Mouse (Mus musculus) hindbrain, embryonic 12.5 days (tissue): ENCODE measurements at regions not wholly inside any gene's neighbourhood (a gene's known extent, or its start where the extent isn't known, plus 50 kb on each side); places are given as distances from the start of the nearest gene placed in this dataset.
A peak's percentile ranks its signal among the peaks of the same experiment; 100 is the strongest.

Experiments
- ATAC-seq: fragments of 200-750 bp; cut with Nextera tagmentation; 2 replicates; pipeline ENCODE4 v1.8.0; 2017; ENCODE audit warnings: moderate TSS enrichment; ENCODE audit not compliant: low FRiP score
- H3K27ac ChIP-seq: fragments of 300-500 bp; sonication (generic); 2 replicates; pipeline ENCODE4 v1.5.1; 2016; ENCODE audit warnings: mild to moderate bottlenecking
- H3K27me3 ChIP-seq: fragments of 300-500 bp; sonication (generic); 2 replicates; pipeline ENCODE4 v1.6.1; 2016; ENCODE audit warnings: mild to moderate bottlenecking
- H3K36me3 ChIP-seq: fragments of 300-500 bp; sonication (generic); 2 replicates; pipeline ENCODE4 v1.6.1; 2016; ENCODE audit warnings: mild to moderate bottlenecking
- H3K4me1 ChIP-seq: fragments of 300-500 bp; sonication (generic); 2 replicates; pipeline ENCODE4 v1.6.1; 2016
- H3K4me2 ChIP-seq: fragments of 300-500 bp; sonication (generic); replicated peaks from 2 replicates; pipeline ENCODE4 v1.6.1; 2016; ENCODE audit warnings: mild to moderate bottlenecking
- H3K4me3 ChIP-seq: fragments of 300-500 bp; sonication (generic); 2 replicates; pipeline ENCODE4 v1.5.1; 2016; ENCODE audit warnings: mild to moderate bottlenecking
- H3K9ac ChIP-seq: fragments of 300-500 bp; sonication (generic); 2 replicates; pipeline ENCODE4 v1.6.1; 2016; ENCODE audit warnings: mild to moderate bottlenecking, moderate library complexity
- H3K9me3 ChIP-seq: fragments of 300-500 bp; sonication (generic); replicated peaks from 2 replicates; pipeline ENCODE4 v1.6.1; 2016; ENCODE audit warnings: mild to moderate bottlenecking
- WGBS: fragments of 180-500 bp; shearing (Covaris S2); methylation state at CpG from one replicate; pipeline ENCODE4 v1.1.7; 2016; 5-methylcytosine and 5-hydroxymethylcytosine counted together

- ATAC-seq, result no peak
- H3K9ac ChIP-seq, result no peak overlapping the region
- H3K4me2 ChIP-seq, result no peak overlapping the region
- no peaks in the 10 kb centered on the region for H3K9me3 ChIP-seq
- 86% methylated on average over 16 of the region's 16 CpGs for WGBS
- no peaks in the 10 kb centered on the region for H3K4me1 ChIP-seq
- no peak overlapping the region for H3K4me3 ChIP-seq
- H3K27me3 ChIP-seq, result no peaks in the 10 kb centered on the region
- H3K36me3 ChIP-seq, result no peaks in the 10 kb centered on the region
- H3K27ac ChIP-seq, result no peak overlapping the region
Measured at GRCm38 (mm10) chr19:23044510-23045464, 96.2 kb upstream of the Klf9 start.

- no peak overlapping the region for H3K9ac ChIP-seq
- no peaks in the 10 kb centered on the region for H3K36me3 ChIP-seq
- no peak overlapping the region for H3K27ac ChIP-seq
- no peaks in the 10 kb centered on the region for H3K27me3 ChIP-seq
- 93% methylated on average over 4 of the region's 4 CpGs for WGBS
- H3K9me3 ChIP-seq, result no peaks in the 10 kb centered on the region
- no peaks in the 10 kb centered on the region for H3K4me1 ChIP-seq
- no peak overlapping the region for H3K4me3 ChIP-seq
- no peak overlapping the region for H3K4me2 ChIP-seq
- no peak for ATAC-seq
Measured at GRCm38 (mm10) chr19:23051456-23051855, 89.6 kb upstream of the Klf9 start.

- ATAC-seq, result no peak
- no peak overlapping the region for H3K9ac ChIP-seq
- H3K9me3 ChIP-seq, result no peaks in the 10 kb centered on the region
- H3K36me3 ChIP-seq, result no peaks in the 10 kb centered on the region
- H3K4me1 ChIP-seq, result peaks cover 17% of the 10 kb centered on the region
- no peak overlapping the region for H3K27ac ChIP-seq
- H3K4me2 ChIP-seq, result no peak overlapping the region
- H3K4me3 ChIP-seq, result no peak overlapping the region
- WGBS, result 79% methylated on average over 4 of the region's 4 CpGs
- H3K27me3 ChIP-seq, result no peaks in the 10 kb centered on the region
Measured at GRCm38 (mm10) chr19:23054440-23054839, 86.6 kb upstream of the Klf9 start.

- Histone ChIP-seq H3K9ac (no peak overlapping the region), H3K4me3 (no peak overlapping the region), H3K4me1 (peaks cover 17% of the 10 kb centered on the region), H3K36me3 (no peaks in the 10 kb centered on the region), H3K27me3 (no peaks in the 10 kb centered on the region), H3K9me3 (no peaks in the 10 kb centered on the region), H3K27ac (no peak overlapping the region), H3K4me2 (peak overlapping the region; percentile 71)
- ATAC-seq, result no peak
- WGBS, result 78% methylated on average over 5 of the region's 5 CpGs
Measured at GRCm38 (mm10) chr19:23055916-23056805, 84.9 kb upstream of the Klf9 start.

- Histone ChIP-seq H3K4me3 (peak overlapping the region; percentile 36), H3K27ac (peak overlapping the region; percentile 64), H3K9ac (peak overlapping the region; percentile 56), H3K27me3 (no peaks in the 10 kb centered on the region), H3K9me3 (no peaks in the 10 kb centered on the region), H3K4me2 (peak overlapping the region; percentile 71), H3K4me1 (peaks cover 17% of the 10 kb centered on the region), H3K36me3 (no peaks in the 10 kb centered on the region)
- 3% methylated on average over 32 of the region's 32 CpGs for WGBS
- peak; percentile 84 for ATAC-seq
Measured at GRCm38 (mm10) chr19:23056851-23057707, 83.9 kb upstream of the Klf9 start.

- peak overlapping the region; percentile 36 for H3K4me3 ChIP-seq
- peaks cover 17% of the 10 kb centered on the region for H3K4me1 ChIP-seq
- WGBS, result 14% methylated on average over 11 of the region's 11 CpGs
- no peaks in the 10 kb centered on the region for H3K36me3 ChIP-seq
- H3K27me3 ChIP-seq, result no peaks in the 10 kb centered on the region
- H3K4me2 ChIP-seq, result peak overlapping the region; percentile 71
- no peaks in the 10 kb centered on the region for H3K9me3 ChIP-seq
- peak; percentile 47 for ATAC-seq
- peak overlapping the region; percentile 13; the same call in 1 of the 2 replicates for H3K9ac ChIP-seq
- H3K27ac ChIP-seq, result peak overlapping the region; percentile 40; the same call in 1 of the 2 replicates
Measured at GRCm38 (mm10) chr19:23057739-23058501, 83.1 kb upstream of the Klf9 start.

GRCm38 (mm10) chr19:23058502-23058900, 82.5 kb upstream of the Klf9 start:
- Histone ChIP-seq H3K9ac (no peak overlapping the region), H3K27ac (peak overlapping the region; percentile 40; the same call in 1 of the 2 replicates), H3K36me3 (no peaks in the 10 kb centered on the region), H3K9me3 (no peaks in the 10 kb centered on the region), H3K4me1 (peaks cover 17% of the 10 kb centered on the region), H3K4me2 (no peak overlapping the region), H3K4me3 (no peak overlapping the region), H3K27me3 (no peaks in the 10 kb centered on the region)
- 26% methylated on average over 4 of the region's 4 CpGs for WGBS
- 0 out of 2 replicates have a peak, but pooled peaks have one; percentile 26 for ATAC-seq

- Histone ChIP-seq H3K4me2 (no peak overlapping the region), H3K27me3 (no peaks in the 10 kb centered on the region), H3K36me3 (no peaks in the 10 kb centered on the region), H3K4me1 (peaks cover 17% of the 10 kb centered on the region), H3K9ac (no peak overlapping the region), H3K4me3 (no peak overlapping the region), H3K9me3 (no peaks in the 10 kb centered on the region), H3K27ac (no peak overlapping the region)
- ATAC-seq, result no peak
- WGBS, result 84% methylated on average over 9 of the region's 9 CpGs
Measured at GRCm38 (mm10) chr19:23061081-23061640, 79.9 kb upstream of the Klf9 start.

- H3K9me3 ChIP-seq, result no peaks in the 10 kb centered on the region
- WGBS, result 88% methylated on average over 2 of the region's 2 CpGs
- no peak overlapping the region for H3K4me3 ChIP-seq
- no peak for ATAC-seq
- H3K4me1 ChIP-seq, result peaks cover 15% of the 10 kb centered on the region
- H3K36me3 ChIP-seq, result no peaks in the 10 kb centered on the region
- H3K9ac ChIP-seq, result no peak overlapping the region
- no peaks in the 10 kb centered on the region for H3K27me3 ChIP-seq
- no peak overlapping the region for H3K4me2 ChIP-seq
- no peak overlapping the region for H3K27ac ChIP-seq
Measured at GRCm38 (mm10) chr19:23061906-23062305, 79.1 kb upstream of the Klf9 start.

- Histone ChIP-seq H3K9me3 (no peaks in the 10 kb centered on the region), H3K36me3 (no peaks in the 10 kb centered on the region), H3K27ac (no peak overlapping the region), H3K4me2 (no peak overlapping the region), H3K4me1 (peaks cover 7% of the 10 kb centered on the region), H3K9ac (no peak overlapping the region), H3K4me3 (no peak overlapping the region), H3K27me3 (no peaks in the 10 kb centered on the region)
- WGBS, result 93% methylated on average over 5 of the region's 5 CpGs
- ATAC-seq, result no peak
Measured at GRCm38 (mm10) chr19:23062851-23063250, 78.2 kb upstream of the Klf9 start.

- Histone ChIP-seq H3K9me3 (no peaks in the 10 kb centered on the region), H3K4me1 (no peaks in the 10 kb centered on the region), H3K27me3 (no peaks in the 10 kb centered on the region), H3K4me2 (no peak overlapping the region), H3K4me3 (no peak overlapping the region), H3K27ac (no peak overlapping the region), H3K9ac (no peak overlapping the region), H3K36me3 (no peaks in the 10 kb centered on the region)
- 80% methylated on average over 5 of the region's 5 CpGs for WGBS
- ATAC-seq, result no peak
Measured at GRCm38 (mm10) chr19:23065548-23065947, 75.5 kb upstream of the Klf9 start.
